Mouse (Mus musculus) olfactory bulb, adult 2 months (tissue): ENCODE measurements around the gene Gpr83. TPM values are rescaled to one million over a fixed set of nuclear protein-coding genes. Genes with fewer than 3 reads are reported as not detected.

Experiments
- H3K27ac ChIP-seq: fragments of 200-500 bp; 2 replicates; pipeline ENCODE4 v1.5.1; 2012; ENCODE audit warnings: low read depth, low read length; ENCODE audit not compliant: insufficient read depth
- H3K4me1 ChIP-seq: fragments of 200-500 bp; 2 replicates; pipeline ENCODE4 v1.6.1; 2012; ENCODE audit warnings: low read length; ENCODE audit not compliant: control insufficient read depth, insufficient read depth
- H3K4me3 ChIP-seq: fragments of 200-500 bp; 2 replicates; pipeline ENCODE4 v1.5.1; 2012; ENCODE audit warnings: mild to moderate bottlenecking, low read depth, low read length, moderate library complexity; ENCODE audit not compliant: insufficient read depth
- CTCF ChIP-seq: fragments of 200-500 bp; IDR thresholded peaks from 2 replicates; pipeline ENCODE4 v1.5.1; 2012; ENCODE audit warnings: low read depth, mild to moderate bottlenecking, low read length, moderate library complexity; ENCODE audit not compliant: insufficient read depth
- POLR2A ChIP-seq: fragments of 200-500 bp; IDR thresholded peaks from 2 replicates; pipeline ENCODE4 v1.6.1; 2012; ENCODE audit warnings: mild to moderate bottlenecking, low read depth, low read length, moderate library complexity; ENCODE audit not compliant: insufficient read depth
- WGBS: fragments of 180-500 bp; shearing (Covaris S2); methylation state at CpG from one replicate; pipeline ENCODE4 v1.1.7; 2018; 5-methylcytosine and 5-hydroxymethylcytosine counted together
- polyA plus RNA-seq: library from polyadenylated mRNA; stranded (reverse); fragments of >200 nt; gene quantifications from 2 replicates; pipeline ENCODE4 v1.2.4, GENCODE M21; 2012; ENCODE audit warnings: low replicate concordance; ENCODE audit not compliant: missing spikeins, insufficient read depth, insufficient read length

Gpr83 gene
- polyA plus RNA-seq, 1 experiment = not detected

DNA sequence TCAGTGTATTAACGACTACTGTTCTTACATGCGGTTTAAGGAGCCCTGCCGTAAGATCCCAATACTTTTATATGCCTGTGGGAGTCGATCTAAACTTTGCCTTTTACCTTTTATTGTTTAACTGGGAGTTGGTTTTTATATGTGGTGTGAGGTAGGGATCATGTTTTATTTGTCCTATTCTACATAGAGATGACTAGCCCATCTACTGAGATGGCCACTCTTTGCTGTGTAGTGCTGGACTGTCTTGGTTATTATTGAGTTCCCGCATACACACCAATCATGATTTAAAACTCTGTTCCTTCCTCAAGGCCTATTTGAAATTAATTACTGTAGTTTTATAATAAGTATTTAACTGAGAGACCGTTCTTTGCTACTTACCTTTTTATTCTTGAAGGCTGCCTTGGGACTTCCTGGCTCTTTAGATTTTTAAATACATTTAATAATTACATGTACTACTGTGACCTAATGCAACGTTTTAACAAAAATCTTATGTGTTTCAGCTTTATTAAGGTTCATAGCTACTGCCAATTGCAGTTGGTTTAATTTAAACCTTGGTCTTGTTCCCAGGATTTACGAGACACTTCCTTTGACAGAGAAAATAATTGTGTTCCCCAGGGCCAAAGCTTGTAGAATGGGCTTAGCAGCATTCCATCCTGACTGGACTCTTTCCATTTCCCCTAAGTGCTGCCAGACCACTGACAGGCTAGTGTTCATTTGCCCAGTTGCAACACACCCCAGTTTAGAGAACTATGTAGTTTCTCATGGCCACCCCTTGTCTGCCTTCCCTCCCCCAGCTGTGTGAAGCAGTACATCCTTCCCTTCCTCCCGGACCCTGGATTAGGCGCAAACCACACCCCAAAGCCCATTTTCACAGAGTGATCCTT lies 17.9 kb upstream of the Gpr83 start:
- Histone ChIP-seq H3K27ac (peak overlapping the region; percentile 41; the same call in 1 of the 2 replicates), H3K4me3 (no peak overlapping the region), H3K4me1 (peaks cover 16% of the 10 kb centered on the region)
- TF ChIP-seq CTCF = no peak
- TF ChIP-seq POLR2A = no peak
- WGBS = 63% methylated on average over 10 of the region's 10 CpGs

GRCm38 (mm10) chr9:14843311-14843857 lies 16.6 kb upstream of the Gpr83 start:
- TF ChIP-seq CTCF = no peak
- TF ChIP-seq POLR2A = no peak
- no peak overlapping the region for H3K4me3 ChIP-seq
- WGBS = 83% methylated on average over 6 of the region's 6 CpGs

GRCm38 (mm10) chr9:14843901-14844300 lies 16.1 kb upstream of the Gpr83 start:
- TF ChIP-seq CTCF (no peak), POLR2A (no peak)
- 94% methylated on average over 3 of the region's 3 CpGs for WGBS
- no peak overlapping the region for H3K4me3 ChIP-seq
- H3K27ac ChIP-seq = no peak overlapping the region
- peaks cover 18% of the 10 kb centered on the region for H3K4me1 ChIP-seq

More at GRCm38 (mm10) chr9:14843311-14843857, 16.6 kb upstream of the Gpr83 start:
- H3K4me1 ChIP-seq = peaks cover 18% of the 10 kb centered on the region
- no peak overlapping the region; the same call in 1 of the 2 replicates for H3K27ac ChIP-seq

GRCm38 (mm10) chr9:14846428-14846827 lies 13.6 kb upstream of the Gpr83 start:
- 56% methylated on average over 5 of the region's 5 CpGs for WGBS
- H3K4me3 ChIP-seq = no peak overlapping the region

GRCm38 (mm10) chr9:14848267-14848935 lies 11.6 kb upstream of the Gpr83 start:
- WGBS = 15% methylated on average over 1 of the region's 1 CpGs
- peaks cover 10% of the 10 kb centered on the region for H3K4me1 ChIP-seq
- H3K27ac ChIP-seq = peak overlapping the region; percentile 37; the same call in 1 of the 2 replicates
- no peak overlapping the region for H3K4me3 ChIP-seq
- TF ChIP-seq CTCF = no peak
- no peak for TF ChIP-seq POLR2A

More at GRCm38 (mm10) chr9:14846428-14846827, 13.6 kb upstream of the Gpr83 start:
- Histone ChIP-seq H3K4me1 (peaks cover 14% of the 10 kb centered on the region), H3K27ac (0 out of 2 replicates have a peak overlapping the region, but pooled peaks have one; percentile 13)
- TF ChIP-seq POLR2A (no peak), CTCF (0 out of 2 replicates have a peak, but pooled peaks have one; percentile 25)

DNA sequence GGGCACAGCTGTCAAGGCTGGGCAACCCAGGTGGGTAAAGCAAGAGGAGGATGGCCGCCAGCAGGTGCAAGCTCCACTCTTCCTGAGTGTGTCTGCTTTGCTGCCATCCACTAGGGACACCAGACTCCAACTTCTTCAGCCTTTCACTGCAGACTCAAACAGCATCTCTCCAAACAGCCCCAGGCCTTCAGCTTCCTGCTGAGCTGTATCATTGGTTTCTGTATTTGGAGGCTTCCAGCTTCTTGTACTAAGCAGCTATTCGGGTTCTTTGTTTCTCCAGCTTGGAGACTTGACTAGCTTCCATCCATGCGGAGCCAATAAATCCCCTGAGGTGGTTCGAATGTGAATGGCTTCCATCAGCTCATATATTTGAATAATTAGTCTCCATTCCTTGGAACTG lies 5.4 kb upstream of the Gpr83 start:
- peak overlapping the region; percentile 44 for H3K27ac ChIP-seq
- WGBS = 37% methylated on average over 4 of the region's 4 CpGs
- H3K4me3 ChIP-seq = no peak overlapping the region
- H3K4me1 ChIP-seq = 0 out of 2 replicates have a peak, but pooled peaks cover 2% of the 10 kb centered on the region
- no peak for TF ChIP-seq POLR2A
- no peak for TF ChIP-seq CTCF

DNA sequence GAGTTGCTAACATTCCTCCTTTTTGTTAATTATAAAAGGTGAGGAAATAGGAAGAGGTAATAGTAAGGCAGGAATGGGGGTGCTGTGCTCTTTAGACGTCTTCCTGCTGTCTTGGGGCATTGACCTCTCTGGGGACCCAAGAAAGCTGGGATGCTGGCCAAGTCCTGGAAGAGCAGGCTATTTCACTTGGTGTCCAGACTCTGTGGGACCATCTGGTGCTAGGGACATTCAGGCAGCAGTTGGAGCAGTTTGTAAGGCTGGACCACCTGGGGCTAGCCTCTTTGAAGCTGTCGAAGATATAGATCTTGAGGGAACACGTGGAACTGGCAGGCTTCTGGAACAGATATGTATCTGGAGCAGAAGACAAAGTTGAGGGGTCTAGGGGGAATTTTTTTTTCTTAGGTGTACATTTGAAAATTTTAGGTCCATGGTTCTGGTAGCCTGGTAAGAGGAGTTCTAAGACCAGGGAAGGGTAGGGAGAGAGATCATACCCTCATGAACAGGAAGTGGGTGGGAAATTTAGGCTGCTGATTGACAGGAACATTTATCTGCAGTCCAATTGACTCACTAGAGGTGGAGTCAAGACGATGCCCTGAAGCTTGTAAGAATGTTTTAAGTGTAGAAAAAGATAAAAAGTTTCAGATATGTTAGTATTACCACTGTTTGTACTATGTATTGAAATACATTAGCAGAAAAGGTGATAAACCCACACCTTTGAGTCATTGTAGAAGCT lies 2.9 kb upstream of the Gpr83 start:
- no peak for TF ChIP-seq CTCF
- no peak for TF ChIP-seq POLR2A
- WGBS = 59% methylated on average over 4 of the region's 4 CpGs
- Histone ChIP-seq H3K4me1 (peaks cover 12% of the 10 kb centered on the region), H3K27ac (no peak overlapping the region), H3K4me3 (no peak overlapping the region)

DNA sequence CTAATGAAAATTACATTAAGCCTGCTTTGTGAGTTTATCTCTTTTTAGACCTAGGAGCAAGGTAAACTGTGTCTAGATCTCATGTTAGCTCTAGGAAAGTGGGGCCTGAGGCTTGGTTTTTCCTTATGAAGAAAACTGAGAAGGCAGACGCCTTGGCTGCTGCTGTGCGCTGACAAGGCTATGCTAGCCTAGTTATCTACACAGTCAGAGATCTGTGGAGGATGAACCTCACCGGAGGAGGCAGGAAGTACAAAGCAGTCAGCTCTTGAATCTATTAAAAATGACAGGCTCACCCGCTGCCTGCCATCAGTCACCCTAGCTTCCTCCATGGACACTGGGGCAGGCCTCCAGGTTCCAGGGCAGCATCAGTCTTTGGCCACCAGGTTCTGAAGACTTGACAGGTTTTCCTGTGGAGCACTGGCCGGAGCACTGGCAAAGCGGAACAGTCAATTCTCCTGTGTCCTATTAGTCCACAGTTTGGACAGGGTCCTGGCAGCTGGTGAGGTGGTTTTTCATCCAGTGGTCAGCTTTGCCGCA lies 1.8 kb upstream of the Gpr83 start:
- WGBS = 84% methylated on average over 7 of the region's 7 CpGs
- no peak for TF ChIP-seq POLR2A

More for the DNA sequence above, 1.8 kb upstream of the Gpr83 start:
- no peak overlapping the region for H3K27ac ChIP-seq
- H3K4me3 ChIP-seq = no peak overlapping the region
- peaks cover 18% of the 10 kb centered on the region for H3K4me1 ChIP-seq
